Mouse (Mus musculus): ENCODE results near the gene Bcl3.

GRCm38 (mm10) chr7:19806356-19806969 is 16.1 kb downstream of the Bcl3 start:
- TF ChIP-seq CTCF (IDR thresholded peaks at IDR 0.05; ENCODE audit: low read depth, low read length) (no peak), POLR2A (IDR thresholded peaks at IDR 0.05; ENCODE audit: borderline replicate concordance, low read depth, low read length) (no peak)

Data from bone marrow macrophage, adult 2 months (primary cell).